Mouse (Mus musculus) left cerebral cortex, postnatal 25 days (tissue): Measurements from ENCODE around the gene Ino80. TPM values are rescaled to one million over a fixed set of nuclear protein-coding genes. Genes with fewer than 3 reads are reported as not detected.
A peak's percentile ranks its signal among the peaks of the same experiment; 100 is the strongest.

ENCODE experiments used
- DNase-seq, 2 experiments: peaks; one replicate each; pipeline ENCODE4 v3.0.0; 2022; ENCODE audit warnings: low spot score in 2 of 2, mixed read lengths in 1 of 2
- intact Hi-C: fragments of 180-260 bp; cut with DNase I; formaldehyde crosslinking; loops from one replicate; pipeline ENCODE4 v1.15.1; 2025
- total RNA-seq, 2 experiments: library from RNA; stranded (reverse); gene quantifications; 2 replicates each; pipeline ENCODE4 v1.2.3; 2021

Gene Ino80
- total RNA-seq, 2 experiments from 2014 or later, result 19.5 to 20.7 TPM

DNA sequence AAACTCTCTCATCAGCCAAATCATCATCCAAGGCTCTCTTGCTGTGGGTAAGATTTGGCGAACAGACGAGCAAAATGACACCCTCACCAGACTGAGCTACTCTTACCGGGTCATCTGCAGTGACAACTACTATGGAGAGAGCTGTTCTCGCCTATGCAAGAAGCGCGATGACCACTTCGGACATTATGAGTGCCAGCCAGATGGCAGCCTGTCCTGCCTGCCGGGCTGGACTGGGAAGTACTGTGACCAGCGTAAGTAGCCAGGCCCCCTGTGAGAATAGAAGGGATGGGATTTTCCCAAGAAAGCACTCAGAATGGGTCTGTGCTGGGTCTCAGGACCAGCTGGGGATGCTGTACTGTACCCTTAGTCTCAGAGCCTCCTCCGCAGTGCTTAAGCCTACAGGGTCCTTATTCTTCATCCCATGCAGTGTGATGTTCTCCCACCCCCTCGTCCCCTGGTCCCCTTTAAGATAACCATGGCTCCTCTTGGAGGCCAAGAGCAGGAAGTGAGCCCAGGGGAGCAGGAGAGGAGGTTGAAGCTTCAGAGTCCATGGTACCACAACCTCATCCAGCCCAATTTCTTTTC lies 149.5 kb downstream of the Ino80 start:
- intact Hi-C loops, result loop anchor here (1.0 kb wide), 1 partner anchor 28 kb away; no protein-coding TSS in a partner anchor

DNA sequence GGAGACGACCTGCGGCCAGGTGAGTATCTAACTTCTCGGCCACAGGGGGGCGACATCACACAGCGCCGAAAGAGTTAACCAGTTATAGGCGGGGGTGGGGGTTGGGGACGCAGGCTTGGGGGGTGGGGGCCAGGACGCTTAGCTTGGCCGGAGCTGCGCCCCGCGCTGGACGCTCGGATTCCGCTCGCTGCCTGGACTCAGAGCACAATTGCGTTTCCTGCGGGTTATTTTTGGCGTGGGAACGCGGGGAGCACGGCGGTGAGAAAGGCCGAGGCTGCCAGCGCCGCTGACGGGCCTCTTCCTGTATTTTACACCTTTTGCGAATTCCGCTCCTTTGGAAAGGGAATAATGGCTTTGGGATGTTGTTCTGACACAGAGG lies 150.4 kb downstream of the Ino80 start:
- intact Hi-C loops, result loop anchor here (1.0 kb wide), 1 partner anchor 27 kb away; no protein-coding TSS in a partner anchor
- DNase-seq, result peak in 1 of 2 experiments; percentile 21

More for the DNA sequence above, 149.5 kb downstream of the Ino80 start:
- DNase-seq, result no peak

DNA sequence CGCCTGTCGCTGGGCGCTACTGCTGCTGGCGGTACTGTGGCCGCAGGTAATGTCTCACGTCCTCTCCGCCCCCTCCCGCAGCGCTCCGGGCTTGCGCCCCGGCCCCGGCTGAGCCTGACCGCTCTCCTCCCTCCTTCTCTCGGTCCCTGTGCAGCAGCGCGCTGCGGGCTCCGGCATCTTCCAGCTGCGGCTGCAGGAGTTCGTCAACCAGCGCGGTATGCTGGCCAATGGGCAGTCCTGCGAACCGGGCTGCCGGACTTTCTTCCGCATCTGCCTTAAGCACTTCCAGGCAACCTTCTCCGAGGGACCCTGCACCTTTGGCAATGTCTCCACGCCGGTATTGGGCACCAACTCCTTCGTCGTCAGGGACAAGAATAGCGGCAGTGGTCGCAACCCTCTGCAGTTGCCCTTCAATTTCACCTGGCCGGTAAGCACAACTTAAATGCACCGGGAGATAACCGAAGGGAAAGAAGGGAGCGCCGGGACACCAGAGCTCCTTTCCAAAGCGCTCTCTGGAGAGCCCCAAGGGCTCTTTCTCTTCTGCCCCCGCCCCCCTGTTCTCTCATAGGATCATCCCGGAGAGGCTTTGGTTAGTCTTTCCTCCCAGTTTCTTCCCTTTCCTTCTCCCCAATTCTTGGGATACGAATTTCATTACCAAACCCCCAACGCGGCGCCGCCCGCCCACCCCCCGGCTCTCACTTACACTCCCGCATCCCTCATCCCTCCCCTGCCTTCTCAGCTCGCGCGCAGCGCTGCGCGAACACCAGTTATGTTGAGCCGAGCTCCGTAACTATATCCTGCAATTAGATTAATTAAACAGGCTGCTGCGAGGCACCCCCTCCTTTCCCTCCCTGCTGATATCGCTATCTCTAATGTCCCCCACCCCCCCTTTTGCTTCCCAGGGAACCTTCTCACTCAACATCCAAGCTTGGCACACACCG lies 151.1 kb downstream of the Ino80 start:
- intact Hi-C loops, result loop anchor here (1.0 kb wide), 1 partner anchor 26 kb away; no protein-coding TSS in a partner anchor
- no peak for DNase-seq

DNA sequence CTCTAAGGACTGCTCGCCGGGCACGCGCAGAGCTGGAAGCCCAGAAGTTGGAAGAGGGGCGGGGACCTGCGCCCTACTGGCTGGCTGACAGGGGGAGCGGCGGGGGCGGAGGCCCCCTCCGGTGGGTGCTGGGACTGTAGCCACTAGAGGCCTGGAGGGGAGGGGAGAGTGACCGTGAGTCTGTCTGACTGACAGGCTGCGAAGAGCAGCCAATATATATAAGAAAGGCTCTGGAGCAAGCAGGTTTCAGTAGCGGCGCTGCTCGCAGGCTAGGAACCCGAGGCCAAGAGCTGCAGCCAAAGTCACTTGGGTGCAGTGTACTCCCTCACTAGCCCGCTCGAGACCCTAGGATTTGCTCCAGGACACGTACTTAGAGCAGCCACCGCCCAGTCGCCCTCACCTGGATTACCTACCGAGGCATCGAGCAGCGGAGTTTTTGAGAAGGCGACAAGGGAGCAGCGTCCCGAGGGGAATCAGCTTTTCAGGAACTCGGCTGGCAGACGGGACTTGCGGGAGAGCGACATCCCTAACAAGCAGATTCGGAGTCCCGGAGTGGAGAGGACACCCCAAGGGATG lies 151.8 kb downstream of the Ino80 start, which contains the start of gene Dll4:
TSS of gene Dll4 (plus strand) at position 217 of the 576 bp plus-strand sequence.
- DNase-seq, result no peak
- intact Hi-C loops, result no loop called here

DNA sequence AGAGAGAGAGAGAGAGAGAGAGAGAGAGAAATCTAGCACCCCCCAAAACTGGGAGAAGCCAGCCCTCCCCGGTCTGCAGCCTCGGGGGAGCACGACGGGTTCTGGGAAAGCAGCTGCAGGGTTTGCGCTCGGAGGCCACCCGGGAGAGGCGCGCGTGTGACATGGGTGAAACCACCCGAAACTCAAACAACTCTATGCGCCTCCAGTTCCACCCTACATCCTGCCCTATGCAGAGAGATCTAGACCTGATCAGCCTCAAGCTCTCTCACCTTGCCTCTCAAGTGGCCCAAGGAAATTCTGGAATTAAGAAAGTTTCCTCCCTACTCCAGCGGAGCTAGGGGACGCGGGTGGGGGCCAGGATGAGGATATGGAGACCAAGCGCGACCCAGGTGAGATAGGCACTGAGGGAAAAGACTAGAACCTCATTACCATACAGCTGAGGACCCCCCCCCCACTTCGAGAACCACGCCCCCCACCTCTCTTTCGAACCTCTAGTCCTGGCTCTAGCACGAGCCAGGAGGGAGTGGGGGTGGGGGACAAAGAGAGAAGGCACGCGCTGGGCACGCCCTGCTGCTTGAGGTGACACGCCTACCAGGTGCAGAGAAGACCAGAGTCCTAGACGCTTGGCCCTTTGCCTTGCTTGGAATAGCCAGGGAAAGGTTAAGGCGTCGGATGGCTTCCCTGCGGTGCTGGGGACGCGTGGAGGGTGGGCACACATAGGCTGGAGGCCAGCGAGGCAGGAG lies 152.7 kb downstream of the Ino80 start:
- intact Hi-C loops, result no loop called here
- no peak for DNase-seq

DNA sequence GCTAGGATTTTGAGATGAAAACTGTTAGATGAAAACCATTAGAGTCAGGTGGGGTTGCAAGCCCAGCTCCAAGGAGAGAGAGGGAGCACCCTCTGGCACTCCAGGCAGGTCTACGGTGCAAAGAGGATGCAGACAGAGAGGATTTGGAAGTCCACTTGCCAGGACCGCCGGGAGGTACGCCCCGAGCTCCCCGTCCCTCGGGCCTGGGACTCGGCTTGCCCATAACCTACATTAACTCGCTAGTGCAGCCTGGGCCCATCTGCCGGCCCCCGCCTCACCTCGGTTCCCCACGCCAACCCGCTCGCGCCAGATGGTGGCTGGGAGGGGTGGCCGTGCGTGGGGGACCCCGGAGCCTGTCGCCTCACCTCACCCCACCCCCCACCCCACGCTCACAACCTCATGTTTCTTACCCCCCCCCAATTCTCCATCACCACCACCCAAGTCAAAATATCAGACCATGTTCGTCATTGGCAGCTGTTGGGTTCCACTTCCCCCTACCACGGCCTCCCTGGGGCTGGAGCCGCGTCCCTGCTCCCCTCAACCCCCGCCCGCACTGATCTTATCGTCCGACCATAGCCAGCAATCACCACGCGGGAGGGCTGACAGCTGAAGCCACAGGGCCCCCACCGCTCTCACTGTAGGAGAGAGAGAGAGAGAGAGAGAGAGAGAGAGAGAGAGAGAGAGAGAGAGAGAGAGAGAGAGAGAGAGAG lies 153.5 kb downstream of the Ino80 start:
- DNase-seq, result no peak
- intact Hi-C loops, result no loop called here

Other genes starting within 250 kb of the Ino80 start
- not detected for gene Ppp1r14d, start 247.8 kb downstream of the Ino80 start, total RNA-seq
- 1 to 10 TPM; 1.3 to 1.4 TPM for gene Spint1, start 240.3 kb downstream of the Ino80 start, total RNA-seq
- 1 to 10 TPM; 7.9 to 9.0 TPM for gene Rhov, start 206.4 kb downstream of the Ino80 start, total RNA-seq
- 10 to 100 TPM; 48.4 to 48.9 TPM for gene Vps18, start 188.9 kb downstream of the Ino80 start, total RNA-seq
- 1 to 10 TPM; 2.3 to 4.0 TPM for gene Dll4, start 151.9 kb downstream of the Ino80 start, total RNA-seq
- gene Chac1, start 126.5 kb downstream of the Ino80 start, total RNA-seq, result 1 to 10 TPM; 9.6 to 9.8 TPM
- under 1 TPM; 0.57 to 0.98 TPM for gene Exd1, start 69.9 kb upstream of the Ino80 start, total RNA-seq
- 100 to 1,000 TPM; 157 to 170 TPM for gene Chp1, start 70.0 kb upstream of the Ino80 start, total RNA-seq
- under 1 TPM; 0.46 to 0.98 TPM for gene Nusap1, start 140.6 kb upstream of the Ino80 start, total RNA-seq
- gene Oip5, start 140.8 kb upstream of the Ino80 start, total RNA-seq, result under 1 TPM; 0.50 TPM
- 10 to 100 TPM; 31.8 to 33.2 TPM for gene Ndufaf1, start 185.1 kb upstream of the Ino80 start, total RNA-seq
- 10 to 100 TPM; 60.4 to 64.8 TPM for gene Rtf1, start 197.4 kb upstream of the Ino80 start, total RNA-seq